In genomic region chr15:96170986-96171769, GRCm38 (mm10) we compare ENCODE assay signal across 7 mouse cellular contexts.
DNase-seq lines count a peak whose midpoint lies in the region; ATAC-seq and TF ChIP-seq lines count a peak whose summit lies in the region.

No protein-coding gene starts in this region.

- DNase-seq in ES-E14 (ENCODE audit: low read depth, low spot score) (no peak), MN1 (ENCODE audit: low spot score) (no peak)
- peak; percentile 30 for DNase-seq in fat pad, adult 2 months (ENCODE audit: extremely low read depth, low read depth, low spot score)
- peak; percentile 76 for DNase-seq in lung, postnatal 0 days (ENCODE audit: low spot score)

- H3K9me3 ChIP-seq in E14TG2a.4 (ENCODE audit: low read length) (no peaks in the 10 kb centered on the region), ES-E14 (ENCODE audit: control insufficient read depth, insufficient read depth, low read depth, low read length) (no peaks in the 10 kb centered on the region)
- H3K9me3 ChIP-seq in kidney, embryonic 16.5 days (ENCODE audit: low read length) = no peaks in the 10 kb centered on the region
- no peaks in the 10 kb centered on the region for H3K9me3 ChIP-seq in lung, postnatal 0 days (ENCODE audit: low read length)
- no peaks in the 10 kb centered on the region for H3K9me3 ChIP-seq in stomach, embryonic 15.5 days

- no peak for TF ChIP-seq CTCF in E14TG2a.4 (conservative IDR thresholded peaks at IDR 0.05; ENCODE audit: low read length)
- TF ChIP-seq CTCF in lung, postnatal 0 days (IDR thresholded peaks at IDR 0.05) = no peak

- peak overlapping the region; percentile 55 for H3K4me2 ChIP-seq in kidney, embryonic 16.5 days (replicated peaks; ENCODE audit: low read depth, low read length)
- H3K4me2 ChIP-seq in lung, postnatal 0 days (replicated peaks; ENCODE audit: low read depth, low read length) = peak overlapping the region; percentile 50
- H3K4me2 ChIP-seq in stomach, embryonic 15.5 days = peak overlapping the region; percentile 51

- H3K27ac ChIP-seq in ES-E14 (ENCODE audit: insufficient read depth, low read depth, low read length, poor library complexity, severe bottlenecking) = no peak overlapping the region
- no peak overlapping the region for H3K27ac ChIP-seq in kidney, embryonic 16.5 days (ENCODE audit: low read length)
- H3K27ac ChIP-seq in lung, postnatal 0 days (ENCODE audit: low read length) = no peak overlapping the region
- H3K27ac ChIP-seq in stomach, embryonic 15.5 days = no peak overlapping the region

- no peaks in the 10 kb centered on the region for H3K27me3 ChIP-seq in E14TG2a.4 (ENCODE audit: insufficient read depth, low read length)
- H3K27me3 ChIP-seq in kidney, embryonic 16.5 days (ENCODE audit: insufficient read depth, low read length) = peaks cover 8% of the 10 kb centered on the region
- H3K27me3 ChIP-seq in lung, postnatal 0 days (replicated peaks; ENCODE audit: insufficient read depth, low read length) = peaks cover 2% of the 10 kb centered on the region; the same call in 1 of the 2 replicates
- H3K27me3 ChIP-seq in stomach, embryonic 15.5 days (replicated peaks) = peaks cover 3% of the 10 kb centered on the region; the same call in 1 of the 2 replicates

- 13% methylated on average over 22 of the region's 22 CpGs for WGBS in kidney, embryonic 16.5 days
- 12% methylated on average over 22 of the region's 22 CpGs for WGBS in lung, postnatal 0 days
- WGBS in stomach, embryonic 15.5 days = 7% methylated on average over 22 of the region's 22 CpGs

- TF ChIP-seq EP300 in lung, postnatal 0 days (IDR thresholded peaks at IDR 0.05) = no peak

- H3K9ac ChIP-seq in ES-E14 (ENCODE audit: insufficient read depth, low read depth, low read length, poor library complexity, severe bottlenecking) = peak overlapping the region; percentile 43
- peak overlapping the region; percentile 44; the same call in 1 of the 2 replicates for H3K9ac ChIP-seq in kidney, embryonic 16.5 days (replicated peaks; ENCODE audit: low read length)
- H3K9ac ChIP-seq in lung, postnatal 0 days (replicated peaks; ENCODE audit: low read depth) = no peak overlapping the region
- no peak overlapping the region for H3K9ac ChIP-seq in stomach, embryonic 15.5 days

- H3K36me3 ChIP-seq in E14TG2a.4 (ENCODE audit: insufficient read depth, low read length) (no peaks in the 10 kb centered on the region), ES-E14 (ENCODE audit: control insufficient read depth, insufficient read depth, low read length, poor library complexity, severe bottlenecking) (no peaks in the 10 kb centered on the region)
- H3K36me3 ChIP-seq in kidney, embryonic 16.5 days (ENCODE audit: insufficient read depth, low read length) = no peaks in the 10 kb centered on the region
- H3K36me3 ChIP-seq in lung, postnatal 0 days (ENCODE audit: insufficient read depth, low read length) = no peaks in the 10 kb centered on the region
- no peaks in the 10 kb centered on the region for H3K36me3 ChIP-seq in stomach, embryonic 15.5 days

- H3K4me3 ChIP-seq in E14TG2a.4 (replicated peaks; ENCODE audit: low read length) (peak overlapping the region; percentile 75), ES-E14 (ENCODE audit: insufficient read depth in 1 of 2, low read depth in 1 of 2, low read length in 2 of 2, poor library complexity in 1 of 2, severe bottlenecking in 1 of 2) (peak overlapping the region; percentile 62 to 69)
- peak overlapping the region; percentile 43 for H3K4me3 ChIP-seq in kidney, embryonic 16.5 days (ENCODE audit: low read length)
- H3K4me3 ChIP-seq in lung, postnatal 0 days (ENCODE audit: low read depth, low read length) = peak overlapping the region; percentile 31
- peak overlapping the region; percentile 35 for H3K4me3 ChIP-seq in stomach, embryonic 15.5 days (replicated peaks)

- peaks cover 58% of the 10 kb centered on the region for H3K4me1 ChIP-seq in E14TG2a.4 (replicated peaks; ENCODE audit: low read depth, low read length)
- H3K4me1 ChIP-seq in ES-E14 (ENCODE audit: control insufficient read depth in 2 of 2, insufficient read depth in 2 of 2, low read length in 2 of 2, poor library complexity in 1 of 2) = peaks cover 0 to 14% of the 10 kb centered on the region in 2 experiments; a peak in 2 of 4 replicates
- H3K4me1 ChIP-seq in kidney, embryonic 16.5 days (ENCODE audit: insufficient read depth, low read length) = no peaks in the 10 kb centered on the region
- H3K4me1 ChIP-seq in lung, postnatal 0 days (ENCODE audit: insufficient read depth, low read depth, low read length) = no peaks in the 10 kb centered on the region; the same call in 1 of the 2 replicates
- H3K4me1 ChIP-seq in stomach, embryonic 15.5 days = no peaks in the 10 kb centered on the region

- peak; percentile 84 for ATAC-seq in kidney, embryonic 16.5 days (ENCODE audit: low FRiP score, low TSS enrichment)
- ATAC-seq in lung, postnatal 0 days = peak; percentile 86
- ATAC-seq in stomach, embryonic 15.5 days (ENCODE audit: insufficient read depth, low FRiP score, low read depth) = peak; percentile 70; the same call in 1 of the 2 replicates

- in situ Hi-C loops in ES-E14 (cut with MboI; ENCODE audit: low sequenced_read_pairs in 2 of 2, unreplicated experiment in 2 of 2) = no loop called here

TF ChIP-seq in ES-E14, 5 proteins besides CTCF, POLR2A, EP300 and RAD21:
- TF ChIP-seq CHD2 (IDR thresholded peaks at IDR 0.05; ENCODE audit: low read depth, low read length) = no peak
- peak; percentile 97 for TF ChIP-seq HCFC1 (IDR thresholded peaks at IDR 0.05; ENCODE audit: borderline replicate concordance, insufficient read depth, low read length)

Comparison
In these comparisons a context has a peak if more than half of its experiments do, and no peak if none do; other contexts are left out.
1. DNase-seq: peak in fat pad, adult 2 months (single experiment) and lung, postnatal 0 days (single experiment); none in ES-E14 (single experiment) and MN1 (single experiment).
2. H3K9ac ChIP-seq: peak in ES-E14 (single experiment) and kidney, embryonic 16.5 days (single experiment); none in lung, postnatal 0 days (single experiment) and stomach, embryonic 15.5 days (single experiment).
3. Peak in every context shown above with its lines, with median percentiles within 50 percentile points of each other: H3K4me3 ChIP-seq, ATAC-seq and H3K4me2 ChIP-seq.